Mouse (Mus musculus) adrenal gland, postnatal 36 days (tissue): ENCODE measurements around the gene B3galt2. TPM values are rescaled to one million over a fixed set of nuclear protein-coding genes. Genes with fewer than 3 reads are reported as not detected.

ENCODE experiments used
- DNase-seq, 2 experiments: peaks; one replicate each; pipeline ENCODE4 v3.0.0; 2021; ENCODE audit warnings: mixed read lengths in 1 of 2
- total RNA-seq, 2 experiments: library from RNA; stranded (reverse); gene quantifications; 2 replicates each; pipeline ENCODE4 v1.2.3; 2021

B3galt2 gene
- total RNA-seq, 2 experiments from 2014 or later, result 9.9 to 12.9 TPM

DNA sequence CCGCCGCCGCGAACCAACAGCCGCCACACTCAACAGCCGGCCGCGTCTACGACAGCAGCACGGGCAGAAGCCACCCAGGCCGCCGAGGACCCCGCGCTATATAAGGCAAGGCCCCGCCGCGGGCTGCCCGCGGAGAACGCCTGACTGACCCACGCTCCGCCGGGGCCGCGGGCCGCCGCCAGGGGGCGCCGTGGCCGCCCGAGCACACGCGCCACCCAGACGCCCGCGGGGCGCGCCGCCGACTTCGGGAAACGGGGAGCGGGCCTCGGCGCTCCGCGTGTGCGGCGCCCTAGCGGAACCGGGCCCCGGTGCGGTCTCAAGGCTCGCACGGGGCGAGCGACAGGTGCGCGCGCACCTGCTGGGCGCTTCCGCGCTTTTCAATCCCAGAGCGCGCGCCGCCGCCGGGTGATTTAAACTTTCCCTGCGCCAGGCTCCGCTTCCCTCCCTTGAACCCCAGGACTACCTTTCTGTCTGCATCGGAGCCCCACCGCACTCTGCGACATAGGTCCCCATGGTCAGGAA, 62.3 kb downstream of the B3galt2 start, which contains the start of gene Cdc73:
Cdc73 (minus strand) TSS at position 153 of the 522 bp plus-strand sequence.
- DNase-seq, result peak; percentile 94 to 95

Other genes with a start within 250 kb of the B3galt2 start
- gene Cdc73, start 62.2 kb downstream of the B3galt2 start, total RNA-seq, result 100 to 1,000 TPM in 1 of 2 experiments, 10 to 100 TPM in 1; 96.6 to 115 TPM
- 10 to 100 TPM; 79.0 to 99.3 TPM for gene Glrx2, start 75.7 kb downstream of the B3galt2 start, total RNA-seq
- 10 to 100 TPM; 15.1 to 17.9 TPM for gene Trove2, start 136.4 kb downstream of the B3galt2 start, total RNA-seq
- gene Uchl5, start 136.6 kb downstream of the B3galt2 start, total RNA-seq, result 10 to 100 TPM; 24.5 to 28.8 TPM